Comparison of ENCODE assay signal across 8 mouse cellular contexts in the genomic region with DNA sequence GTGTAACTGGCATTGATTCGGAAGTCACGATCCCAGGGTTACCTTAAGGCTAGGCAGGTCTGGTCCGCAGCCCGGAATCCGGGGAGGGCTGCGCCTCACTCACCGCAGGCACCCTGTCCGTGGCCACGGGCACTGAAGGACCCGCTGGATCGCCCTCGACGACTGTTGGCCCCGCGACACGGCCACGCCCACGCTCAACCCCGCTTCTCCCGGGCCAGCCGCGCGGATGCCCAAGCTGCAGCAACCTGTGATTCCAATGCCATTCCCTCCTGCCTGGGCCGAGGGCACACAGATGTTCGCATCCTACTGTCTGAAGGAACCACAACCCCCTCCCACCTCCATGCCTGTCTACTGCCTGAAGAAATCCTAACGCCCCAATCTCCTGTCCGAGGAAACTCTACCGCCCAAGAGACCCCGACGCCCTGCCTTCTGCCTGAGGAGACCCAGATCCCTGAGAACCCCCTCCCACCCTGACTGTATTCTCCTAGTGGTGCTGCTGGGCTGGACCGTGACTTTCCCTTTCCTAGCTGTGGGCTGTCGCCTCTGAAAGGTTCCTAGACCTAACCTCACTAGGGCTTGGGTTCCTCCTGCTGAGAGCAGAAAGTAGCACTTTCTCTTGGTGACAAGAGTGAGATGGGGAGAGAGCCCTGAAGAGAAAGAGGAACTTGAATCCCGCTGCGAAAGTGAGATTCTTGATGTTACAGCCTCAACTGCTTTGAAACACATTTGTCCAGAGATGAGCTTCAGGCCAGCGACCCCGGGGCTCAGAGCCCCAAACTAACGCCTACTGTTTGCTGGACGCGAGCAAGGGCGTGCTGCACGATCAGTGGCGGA. TPM values are rescaled to one million over a fixed set of nuclear protein-coding genes. Genes with fewer than 3 reads are reported as not detected.
DNase-seq lines count a peak whose midpoint lies in the region; ATAC-seq and TF ChIP-seq lines count a peak whose summit lies in the region.

A gene (minus strand): TSS at position 143 of the 834 bp plus-strand sequence.

- TF ChIP-seq CTCF in bone marrow, adult 2 months (IDR thresholded peaks at IDR 0.05; ENCODE audit: control insufficient read depth, insufficient read depth, low read length): no peak

- ATAC-seq in hindbrain, embryonic 14.5 days (ENCODE audit: low FRiP score): no peak
- no peak for ATAC-seq in liver, embryonic 11.5 days (replicated peaks; ENCODE audit: low FRiP score)
- peak; percentile 44 for ATAC-seq in neural tube, embryonic 14.5 days (ENCODE audit: low read depth)

- intact Hi-C loops in left cerebral cortex, postnatal 4 days (cut with DNase I): no loop called here
- intact Hi-C loops in left cerebral cortex, postnatal 36 days (cut with DNase I): loop anchor here (5.0 kb wide), 3 partner anchors 99 to 179 kb away; a partner anchor contains a TSS

- H3K9me3 ChIP-seq in forebrain, embryonic 10.5 days: no peaks in the 10 kb centered on the region
- H3K9me3 ChIP-seq in hindbrain, embryonic 14.5 days (ENCODE audit: control insufficient read depth, low read length): no peaks in the 10 kb centered on the region
- H3K9me3 ChIP-seq in liver, embryonic 11.5 days (ENCODE audit: control insufficient read depth, low read length): no peaks in the 10 kb centered on the region
- no peaks in the 10 kb centered on the region for H3K9me3 ChIP-seq in neural tube, embryonic 14.5 days (ENCODE audit: control insufficient read depth, low read length)

- H3K4me3 ChIP-seq in bone marrow, adult 2 months (replicated peaks; ENCODE audit: control insufficient read depth, low read depth, low read length): peak within 1 kb of the TSS; percentile 87
- peak within 1 kb of the TSS; percentile 83 for H3K4me3 ChIP-seq in forebrain, embryonic 10.5 days
- peak within 1 kb of the TSS; percentile 67 for H3K4me3 ChIP-seq in hindbrain, embryonic 14.5 days (replicated peaks; ENCODE audit: low read length)
- peak within 1 kb of the TSS; percentile 83 for H3K4me3 ChIP-seq in liver, embryonic 11.5 days (ENCODE audit: low read depth, low read length)
- H3K4me3 ChIP-seq in neural tube, embryonic 14.5 days (ENCODE audit: low read depth, low read length): peak within 1 kb of the TSS; percentile 70

- H3K27me3 ChIP-seq in forebrain, embryonic 10.5 days (ENCODE audit: poor library complexity, severe bottlenecking): peaks cover 54% of the 10 kb centered on the region
- peaks cover 10% of the 10 kb centered on the region for H3K27me3 ChIP-seq in hindbrain, embryonic 14.5 days (ENCODE audit: control insufficient read depth, insufficient read depth, low read length)
- H3K27me3 ChIP-seq in liver, embryonic 11.5 days (replicated peaks; ENCODE audit: control insufficient read depth, insufficient read depth, low read length): peaks cover 11% of the 10 kb centered on the region
- peaks cover 3% of the 10 kb centered on the region; the same call in 1 of the 2 replicates for H3K27me3 ChIP-seq in neural tube, embryonic 14.5 days (ENCODE audit: control insufficient read depth, insufficient read depth, low read length)

- no peak for TF ChIP-seq POLR2A in bone marrow, adult 2 months (IDR thresholded peaks at IDR 0.05; ENCODE audit: borderline replicate concordance, control insufficient read depth, low read depth, low read length)

- no peaks in the 10 kb centered on the region for H3K36me3 ChIP-seq in forebrain, embryonic 10.5 days (replicated peaks)
- no peaks in the 10 kb centered on the region for H3K36me3 ChIP-seq in hindbrain, embryonic 14.5 days (replicated peaks; ENCODE audit: control insufficient read depth, insufficient read depth)
- H3K36me3 ChIP-seq in liver, embryonic 11.5 days (ENCODE audit: control insufficient read depth, insufficient read depth, low read length): no peaks in the 10 kb centered on the region
- no peaks in the 10 kb centered on the region for H3K36me3 ChIP-seq in neural tube, embryonic 14.5 days (ENCODE audit: control insufficient read depth, insufficient read depth, low read length)

- no peaks in the 10 kb centered on the region; the same call in 1 of the 2 replicates for H3K4me1 ChIP-seq in bone marrow, adult 2 months (ENCODE audit: control insufficient read depth, insufficient read depth, low read length)
- H3K4me1 ChIP-seq in forebrain, embryonic 10.5 days: peaks cover 34% of the 10 kb centered on the region
- peaks cover 22% of the 10 kb centered on the region for H3K4me1 ChIP-seq in hindbrain, embryonic 14.5 days (replicated peaks; ENCODE audit: control insufficient read depth, insufficient read depth, low read length)
- H3K4me1 ChIP-seq in liver, embryonic 11.5 days (replicated peaks; ENCODE audit: control insufficient read depth, insufficient read depth, low read length): peaks cover 33% of the 10 kb centered on the region
- peaks cover 17% of the 10 kb centered on the region for H3K4me1 ChIP-seq in neural tube, embryonic 14.5 days (ENCODE audit: control insufficient read depth, insufficient read depth, low read length)

- peak within 1 kb of the TSS; percentile 79 for H3K27ac ChIP-seq in bone marrow, adult 2 months (ENCODE audit: control insufficient read depth, insufficient read depth, low read depth, low read length, poor library complexity)
- peak within 1 kb of the TSS; percentile 90 for H3K27ac ChIP-seq in forebrain, embryonic 10.5 days
- H3K27ac ChIP-seq in hindbrain, embryonic 14.5 days: peak within 1 kb of the TSS; percentile 72; the same call in 1 of the 2 replicates
- H3K27ac ChIP-seq in liver, embryonic 11.5 days (ENCODE audit: low read depth, low read length): peak within 1 kb of the TSS; percentile 94
- 0 out of 2 replicates have a peak within 1 kb of the TSS, but pooled peaks have one; percentile 18 for H3K27ac ChIP-seq in neural tube, embryonic 14.5 days (ENCODE audit: low read depth, low read length)

- peak; percentile 18 for DNase-seq in left cerebral cortex, postnatal 4 days
- no peak for DNase-seq in left cerebral cortex, postnatal 36 days (ENCODE audit: low spot score in 2 of 2)
- DNase-seq in forebrain, embryonic 10.5 days (ENCODE audit: extremely low spot score, low spot score): peak; percentile 27
- no peak for DNase-seq in hindbrain, embryonic 14.5 days (ENCODE audit: low spot score)
- no peak for DNase-seq in liver, embryonic 11.5 days (ENCODE audit: low spot score)
- no peak for DNase-seq in urinary bladder, adult 2 months (ENCODE audit: low spot score)

- 2% methylated on average over 42 of the region's 42 CpGs for WGBS in bone marrow, adult 2 months
- WGBS in forebrain, embryonic 10.5 days: 4% methylated on average over 42 of the region's 42 CpGs
- WGBS in hindbrain, embryonic 14.5 days: 6% methylated on average over 42 of the region's 42 CpGs
- WGBS in liver, embryonic 11.5 days: 4% methylated on average over 42 of the region's 42 CpGs
- WGBS in neural tube, embryonic 14.5 days: 2% methylated on average over 41 of the region's 42 CpGs

- peak within 1 kb of the TSS; percentile 83 for H3K9ac ChIP-seq in hindbrain, embryonic 14.5 days
- peak within 1 kb of the TSS; percentile 91 for H3K9ac ChIP-seq in liver, embryonic 11.5 days (ENCODE audit: low read depth, low read length)
- peak within 1 kb of the TSS; percentile 78 for H3K9ac ChIP-seq in neural tube, embryonic 14.5 days (replicated peaks; ENCODE audit: low read depth, low read length)

- H3K4me2 ChIP-seq in hindbrain, embryonic 14.5 days (replicated peaks): peak within 1 kb of the TSS; percentile 68
- H3K4me2 ChIP-seq in liver, embryonic 11.5 days: peak within 1 kb of the TSS; percentile 99
- peak within 1 kb of the TSS; percentile 80 for H3K4me2 ChIP-seq in neural tube, embryonic 14.5 days (ENCODE audit: low read depth, low read length)

RNA-seq across cellular contexts. Expression of the gene that starts here (rescaled TPM):
- total RNA-seq in left cerebral cortex, postnatal 4 days (2021): 1 to 10 TPM; 1.4 to 1.9 TPM
- total RNA-seq in left cerebral cortex, postnatal 36 days (2021): 1 to 10 TPM in 1 of 2 experiments, under 1 TPM in 1; 0.72 to 1.1 TPM
- polyA plus RNA-seq in bone marrow, adult 2 months (2011; ENCODE audit: insufficient read depth, insufficient read length, low replicate concordance, missing spikeins): not detected in 2 replicates
- not detected in 2 replicates for polyA plus RNA-seq in forebrain, embryonic 10.5 days (2016; fragmentation: Nextera tagmentation; extraction: Ambion mirVana)
- polyA plus RNA-seq in hindbrain, embryonic 14.5 days (2014; fragmentation: Nextera tagmentation; extraction: Ambion mirVana): 0.63 and 1.1 TPM in 2 replicates
- polyA plus RNA-seq in liver, embryonic 11.5 days (2014; fragmentation: Nextera tagmentation; extraction: Ambion mirVana): 0.19 TPM in 1 of 2 replicates, not detected in the other
- 0.68 and 0.87 TPM in 2 replicates for polyA plus RNA-seq in neural tube, embryonic 14.5 days (2014; fragmentation: Nextera tagmentation; extraction: Ambion mirVana)
- polyA plus RNA-seq in urinary bladder, adult 2 months (2012; rRNA removed): 0.10 and 0.12 TPM in 2 replicates

Comparison
In these comparisons a context has a peak if more than half of its experiments do, and no peak if none do; other contexts are left out.
1. Peak in DNase-seq, H3K4me3 ChIP-seq and H3K27ac ChIP-seq in forebrain, embryonic 10.5 days; RNA of the gene not detected or under 1 TPM.
2. Peak in ATAC-seq, H3K4me3 ChIP-seq, H3K27ac ChIP-seq, H3K9ac ChIP-seq and H3K4me2 ChIP-seq in neural tube, embryonic 14.5 days; RNA of the gene not detected or under 1 TPM.
3. H3K27ac ChIP-seq: peak in every context shown above with its lines; median percentile 94 in liver, embryonic 11.5 days; 90 in forebrain, embryonic 10.5 days; 79 in bone marrow, adult 2 months; 72 in hindbrain, embryonic 14.5 days; 18 in neural tube, embryonic 14.5 days.